Mouse (Mus musculus): ENCODE measurements around the gene Eepd1. TPM values are rescaled to one million over a fixed set of nuclear protein-coding genes. Genes with fewer than 3 reads are reported as not detected.

Eepd1 gene
- polyA plus RNA-seq, 1 experiment from 2014 or later = 16.8 TPM

DNA sequence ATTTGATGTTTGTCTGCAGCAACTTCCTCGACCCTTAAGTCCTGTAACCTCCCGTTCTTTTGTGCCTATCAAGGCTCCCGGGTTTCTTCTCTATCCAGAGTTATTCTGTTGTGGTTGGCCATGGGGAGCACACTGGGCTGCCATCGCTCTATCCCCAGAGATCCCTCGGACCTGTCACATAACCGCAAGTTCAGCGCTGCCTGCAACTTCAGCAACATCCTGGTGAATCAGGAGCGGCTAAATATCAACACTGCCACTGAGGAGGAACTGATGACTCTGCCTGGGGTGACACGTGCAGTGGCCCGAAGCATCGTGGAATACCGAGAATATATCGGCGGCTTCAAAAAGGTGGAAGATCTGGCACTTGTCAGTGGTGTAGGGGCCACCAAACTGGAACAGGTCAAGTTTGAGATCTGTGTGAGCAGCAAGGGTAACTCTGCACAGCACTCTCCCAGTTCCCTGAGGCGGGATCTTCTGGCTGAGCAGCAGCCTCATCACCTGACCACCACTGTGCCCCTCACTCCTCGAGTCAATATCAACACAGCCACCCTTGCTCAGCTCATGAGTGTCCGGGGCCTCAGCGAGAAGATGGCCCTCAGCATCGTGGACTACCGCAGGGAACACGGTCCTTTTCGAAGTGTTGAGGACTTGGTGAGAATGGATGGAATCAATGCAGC is 1.1 kb downstream of the Eepd1 start:
- ATAC-seq (ENCODE audit: low FRiP score, low TSS enrichment) = no peak
- DNase-seq (ENCODE audit: low spot score) = peak; percentile 31
- Histone ChIP-seq H3K4me1 (replicated peaks; ENCODE audit: control insufficient read depth, insufficient read depth) (peaks cover 12% of the 10 kb centered on the region), H3K9ac (ENCODE audit: low read length) (peak overlapping the region; percentile 76), H3K9me3 (ENCODE audit: control insufficient read depth, low read length) (no peaks in the 10 kb centered on the region), H3K36me3 (ENCODE audit: control insufficient read depth, insufficient read depth, low read length) (no peaks in the 10 kb centered on the region), H3K27me3 (ENCODE audit: control insufficient read depth, insufficient read depth, low read length) (no peaks in the 10 kb centered on the region), H3K4me2 (replicated peaks; ENCODE audit: low read depth) (peak overlapping the region; percentile 94), H3K4me3 (ENCODE audit: low read depth, low read length) (peak overlapping the region; percentile 78), H3K27ac (replicated peaks) (no peak overlapping the region)
- TF ChIP-seq EP300 (optimal IDR thresholded peaks at IDR 0.05) (no peak), CTCF (IDR thresholded peaks at IDR 0.05; ENCODE audit: low read depth) (no peak)
- WGBS = 55% methylated on average over 22 of the region's 22 CpGs

- H3K36me3 ChIP-seq (ENCODE audit: control insufficient read depth, insufficient read depth, low read length) = no peaks in the 10 kb centered on the region
- DNase-seq (ENCODE audit: low spot score) (peak; percentile 42), ATAC-seq (ENCODE audit: low FRiP score, low TSS enrichment) (no peak)
- H3K4me1 ChIP-seq (replicated peaks; ENCODE audit: control insufficient read depth, insufficient read depth) = peaks cover 12% of the 10 kb centered on the region
- H3K4me3 ChIP-seq (ENCODE audit: low read depth, low read length) = peak overlapping the region; percentile 78; the same call in 1 of the 2 replicates
- WGBS = 85% methylated on average over 9 of the region's 9 CpGs
- peak overlapping the region; percentile 94 for H3K4me2 ChIP-seq (replicated peaks; ENCODE audit: low read depth)
- TF ChIP-seq EP300 (optimal IDR thresholded peaks at IDR 0.05) = no peak
- TF ChIP-seq CTCF (IDR thresholded peaks at IDR 0.05; ENCODE audit: low read depth) = peak; percentile 44
- no peaks in the 10 kb centered on the region for H3K9me3 ChIP-seq (ENCODE audit: control insufficient read depth, low read length)
- no peak overlapping the region for H3K9ac ChIP-seq (ENCODE audit: low read length)
- H3K27me3 ChIP-seq (ENCODE audit: control insufficient read depth, insufficient read depth, low read length) = no peaks in the 10 kb centered on the region
- no peak overlapping the region for H3K27ac ChIP-seq (replicated peaks)
Observed at GRCm38 (mm10) chr9:25482999-25483347, 1.6 kb downstream of the Eepd1 start.

DNA sequence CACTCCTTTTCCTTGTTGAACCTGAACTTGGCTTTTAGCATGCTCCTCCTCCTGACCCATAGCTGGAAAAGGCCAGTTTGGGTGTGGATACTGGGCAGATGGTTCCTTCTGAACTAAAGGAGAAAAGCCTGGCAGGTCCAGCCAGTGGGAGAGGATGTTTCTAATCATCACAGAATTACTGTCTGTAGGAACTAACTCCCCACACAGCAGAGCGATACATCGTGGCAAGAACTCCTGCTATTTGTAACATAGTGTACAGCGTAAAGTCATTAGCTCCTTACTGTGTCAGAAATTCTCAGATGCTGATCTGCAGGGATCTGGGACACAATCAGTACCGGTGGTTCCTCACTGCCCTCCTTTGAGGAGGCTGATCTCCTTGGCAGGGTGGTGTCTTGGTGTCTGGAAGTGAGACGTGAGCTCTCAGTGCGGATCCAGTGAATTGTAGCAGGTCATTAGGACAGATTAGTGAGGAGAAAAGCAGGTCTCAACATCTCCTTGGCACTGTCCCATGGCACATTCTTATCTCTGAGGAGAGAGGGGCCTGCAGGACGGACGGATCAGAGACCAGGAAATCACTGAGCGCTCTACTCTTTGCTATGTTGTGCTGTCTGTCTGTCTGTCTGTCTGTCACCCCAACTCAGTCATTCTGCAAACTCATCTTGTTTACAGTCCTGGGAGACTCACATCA is 2.7 kb downstream of the Eepd1 start:
- Histone ChIP-seq H3K4me2 (replicated peaks; ENCODE audit: low read depth) (peak overlapping the region; percentile 94), H3K9ac (ENCODE audit: low read length) (no peak overlapping the region), H3K4me1 (replicated peaks; ENCODE audit: control insufficient read depth, insufficient read depth) (peaks cover 12% of the 10 kb centered on the region), H3K27ac (replicated peaks) (no peak overlapping the region), H3K36me3 (ENCODE audit: control insufficient read depth, insufficient read depth, low read length) (no peaks in the 10 kb centered on the region), H3K27me3 (ENCODE audit: control insufficient read depth, insufficient read depth, low read length) (no peaks in the 10 kb centered on the region), H3K4me3 (ENCODE audit: low read depth, low read length) (peak overlapping the region; percentile 12; the same call in 1 of the 2 replicates), H3K9me3 (ENCODE audit: control insufficient read depth, low read length) (no peaks in the 10 kb centered on the region)
- DNase-seq (ENCODE audit: low spot score) (no peak), ATAC-seq (ENCODE audit: low FRiP score, low TSS enrichment) (no peak)
- TF ChIP-seq CTCF (IDR thresholded peaks at IDR 0.05; ENCODE audit: low read depth) = no peak
- no peak for TF ChIP-seq EP300 (optimal IDR thresholded peaks at IDR 0.05)
- 51% methylated on average over 9 of the region's 9 CpGs for WGBS

DNA sequence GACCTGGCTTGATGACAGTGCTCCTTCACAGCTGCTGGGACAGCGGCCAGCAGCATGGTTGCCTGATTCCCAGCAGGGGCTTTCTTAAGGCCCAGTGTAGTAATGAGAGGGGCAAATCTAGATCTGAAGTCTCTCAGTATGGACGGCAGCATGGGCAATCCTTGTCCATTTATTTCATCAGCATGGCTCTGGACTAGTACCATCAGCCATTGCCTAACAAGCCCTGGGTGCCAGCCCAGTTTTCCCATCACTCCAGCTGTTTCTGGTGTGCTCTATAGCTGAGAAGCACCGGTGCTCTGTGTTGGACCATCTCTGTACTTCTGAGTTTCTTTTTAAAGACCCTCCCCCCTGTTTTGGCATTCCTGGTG is 3.3 kb downstream of the Eepd1 start:
- peak overlapping the region; percentile 12; the same call in 1 of the 2 replicates for H3K4me3 ChIP-seq (ENCODE audit: low read depth, low read length)
- H3K9me3 ChIP-seq (ENCODE audit: control insufficient read depth, low read length) = no peaks in the 10 kb centered on the region
- ATAC-seq (ENCODE audit: low FRiP score, low TSS enrichment) = no peak
- H3K27me3 ChIP-seq (ENCODE audit: control insufficient read depth, insufficient read depth, low read length) = no peaks in the 10 kb centered on the region
- H3K4me2 ChIP-seq (replicated peaks; ENCODE audit: low read depth) = peak overlapping the region; percentile 94
- no peak overlapping the region for H3K9ac ChIP-seq (ENCODE audit: low read length)
- H3K27ac ChIP-seq (replicated peaks) = no peak overlapping the region
- TF ChIP-seq CTCF (IDR thresholded peaks at IDR 0.05; ENCODE audit: low read depth) = no peak
- no peak for TF ChIP-seq EP300 (optimal IDR thresholded peaks at IDR 0.05)
- peaks cover 12% of the 10 kb centered on the region for H3K4me1 ChIP-seq (replicated peaks; ENCODE audit: control insufficient read depth, insufficient read depth)
- no peaks in the 10 kb centered on the region for H3K36me3 ChIP-seq (ENCODE audit: control insufficient read depth, insufficient read depth, low read length)
- DNase-seq (ENCODE audit: low spot score) = no peak
- WGBS = 66% methylated on average over 3 of the region's 3 CpGs

- H3K4me2 ChIP-seq (replicated peaks; ENCODE audit: low read depth) = peak overlapping the region; percentile 94; the same call in 1 of the 2 replicates
- DNase-seq (ENCODE audit: low spot score) = no peak
Observed at GRCm38 (mm10) chr9:25485006-25485405, 3.7 kb downstream of the Eepd1 start.

GRCm38 (mm10) chr9:25485406-25485805 is 4.1 kb downstream of the Eepd1 start:
- peak; percentile 36 for ATAC-seq (ENCODE audit: low FRiP score, low TSS enrichment)

More at GRCm38 (mm10) chr9:25485006-25485405, 3.7 kb downstream of the Eepd1 start:
- Histone ChIP-seq H3K9me3 (ENCODE audit: control insufficient read depth, low read length) (no peaks in the 10 kb centered on the region), H3K27ac (replicated peaks) (no peak overlapping the region), H3K4me1 (replicated peaks; ENCODE audit: control insufficient read depth, insufficient read depth) (peaks cover 12% of the 10 kb centered on the region), H3K4me3 (ENCODE audit: low read depth, low read length) (no peak overlapping the region), H3K36me3 (ENCODE audit: control insufficient read depth, insufficient read depth, low read length) (no peaks in the 10 kb centered on the region), H3K9ac (ENCODE audit: low read length) (no peak overlapping the region), H3K27me3 (ENCODE audit: control insufficient read depth, insufficient read depth, low read length) (no peaks in the 10 kb centered on the region)
- TF ChIP-seq EP300 (optimal IDR thresholded peaks at IDR 0.05) (no peak), CTCF (IDR thresholded peaks at IDR 0.05; ENCODE audit: low read depth) (no peak)
- no peak for ATAC-seq (ENCODE audit: low FRiP score, low TSS enrichment)
- WGBS = 73% methylated on average over 2 of the region's 2 CpGs

More at GRCm38 (mm10) chr9:25485406-25485805, 4.1 kb downstream of the Eepd1 start:
- Histone ChIP-seq H3K27ac (replicated peaks) (no peak overlapping the region), H3K4me1 (replicated peaks; ENCODE audit: control insufficient read depth, insufficient read depth) (peaks cover 12% of the 10 kb centered on the region), H3K4me3 (ENCODE audit: low read depth, low read length) (no peak overlapping the region), H3K4me2 (replicated peaks; ENCODE audit: low read depth) (no peak overlapping the region), H3K9ac (ENCODE audit: low read length) (no peak overlapping the region), H3K27me3 (ENCODE audit: control insufficient read depth, insufficient read depth, low read length) (no peaks in the 10 kb centered on the region), H3K9me3 (ENCODE audit: control insufficient read depth, low read length) (no peaks in the 10 kb centered on the region), H3K36me3 (ENCODE audit: control insufficient read depth, insufficient read depth, low read length) (no peaks in the 10 kb centered on the region)
- TF ChIP-seq CTCF (IDR thresholded peaks at IDR 0.05; ENCODE audit: low read depth) (no peak), EP300 (optimal IDR thresholded peaks at IDR 0.05) (no peak)
- 53% methylated on average over 7 of the region's 7 CpGs for WGBS
- peak; percentile 49 for DNase-seq (ENCODE audit: low spot score)

Data from stomach, postnatal 0 days (tissue).